Mouse (Mus musculus): Measurements from ENCODE around the gene Faap20.

Faap20 gene

DNA sequence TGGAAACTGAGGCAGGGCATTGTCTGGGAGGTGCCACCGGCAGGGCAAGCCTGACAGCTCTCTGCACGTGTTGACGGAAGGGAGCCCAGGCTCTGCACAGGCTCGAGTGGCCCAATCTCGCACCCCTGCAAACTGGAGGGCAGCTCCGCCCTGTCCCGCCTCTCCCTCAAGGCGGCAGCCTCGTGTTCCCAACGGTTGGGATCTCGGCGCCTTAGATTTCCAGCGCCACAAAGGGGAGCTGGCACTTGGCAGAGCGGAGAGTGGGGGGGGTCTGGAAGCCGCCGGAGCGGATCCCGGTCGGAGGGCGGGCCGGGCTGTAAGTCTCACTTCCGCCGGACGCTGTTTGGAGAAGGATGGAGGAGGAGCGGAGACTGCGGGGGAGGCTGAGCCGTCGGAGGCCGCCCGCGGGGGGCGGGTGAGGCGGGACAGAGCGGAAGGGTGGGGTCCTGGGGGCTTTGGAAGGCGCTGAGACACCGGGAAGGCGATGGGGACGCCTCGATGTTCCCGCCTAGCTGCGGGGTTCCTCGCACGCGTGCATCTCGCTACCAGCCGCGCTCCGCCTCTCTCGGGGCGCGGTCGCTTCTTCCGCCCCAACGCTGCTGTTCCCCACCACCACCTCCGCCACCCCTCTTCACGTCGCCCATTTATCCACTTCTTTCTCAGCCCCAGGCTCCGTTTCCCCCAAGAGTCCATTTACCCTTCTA lies at the start of gene Faap20:
Gene Faap20 (plus strand): TSS at position 155 of the 704 bp plus-strand sequence.
- peak; percentile 85 for DNase-seq (ENCODE audit: low spot score)

GRCm38 (mm10) chr4:155200861-155201390 lies 48.7 kb upstream of the Faap20 start:
- no peak for DNase-seq (ENCODE audit: low spot score)

GRCm38 (mm10) chr4:155201764-155202163 lies 47.8 kb upstream of the Faap20 start:
- DNase-seq (ENCODE audit: low spot score) = no peak

DNA sequence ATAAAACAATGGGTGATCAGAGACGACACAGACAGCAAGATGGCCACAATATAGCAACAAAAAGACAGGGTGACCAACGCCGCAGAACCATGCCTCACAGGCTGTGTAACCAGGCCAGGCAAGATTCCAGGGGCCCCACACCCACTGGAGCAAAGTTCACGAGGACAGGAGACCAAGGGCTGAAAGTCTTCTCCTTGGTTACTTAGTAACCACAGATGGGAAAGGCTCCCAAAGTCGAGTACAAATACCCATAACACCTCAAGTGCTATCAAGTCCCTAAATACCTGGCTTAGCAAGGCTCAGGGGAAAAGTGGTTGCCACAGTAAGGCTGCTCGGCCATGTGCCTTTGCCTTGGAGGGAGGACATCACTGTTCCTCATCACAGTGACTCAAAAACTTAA lies 43.7 kb upstream of the Faap20 start:
- DNase-seq (ENCODE audit: low spot score) = no peak

GRCm38 (mm10) chr4:155206498-155206897 lies 43.1 kb upstream of the Faap20 start:
- DNase-seq (ENCODE audit: low spot score) = no peak

DNA sequence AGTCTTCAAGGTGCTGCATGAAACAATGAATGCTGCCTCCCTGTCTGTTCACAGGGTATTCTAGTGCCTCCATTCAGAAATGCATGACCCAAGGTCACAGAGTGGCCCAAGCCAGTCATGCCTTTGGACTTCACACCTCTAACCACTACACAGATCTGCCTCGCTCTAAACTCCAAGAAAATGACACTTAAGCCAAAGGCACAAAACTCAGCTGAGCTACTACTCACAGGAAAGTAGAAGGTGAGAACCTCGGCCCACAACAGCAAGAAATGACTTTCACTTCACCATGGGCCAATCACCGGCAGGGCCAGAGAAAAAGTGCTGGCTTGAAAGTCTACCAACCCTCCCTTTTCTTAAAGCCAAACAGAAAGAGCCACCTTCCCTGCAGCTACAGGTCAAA lies 41.8 kb upstream of the Faap20 start:
- DNase-seq (ENCODE audit: low spot score) = no peak

DNA sequence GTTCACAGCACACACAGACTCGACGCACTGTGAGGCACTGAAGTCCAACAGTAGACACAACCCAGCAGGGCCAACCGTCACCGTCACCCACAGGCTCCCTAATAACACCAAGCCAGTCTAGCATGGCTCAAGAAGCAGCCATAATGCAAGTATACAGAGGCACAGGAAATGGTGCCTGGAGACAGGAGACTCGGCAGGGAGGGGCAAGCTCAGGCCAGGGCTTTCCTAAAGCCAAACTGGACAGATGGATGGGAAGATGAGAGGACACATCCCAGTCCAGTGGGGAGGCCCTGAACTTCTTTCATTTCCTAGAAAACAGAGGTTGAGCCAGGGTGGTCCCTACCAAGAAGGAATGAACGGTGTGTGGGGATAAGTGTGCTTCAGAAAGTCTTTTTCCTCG lies 41.0 kb upstream of the Faap20 start:
- DNase-seq (ENCODE audit: low spot score) = no peak

DNA sequence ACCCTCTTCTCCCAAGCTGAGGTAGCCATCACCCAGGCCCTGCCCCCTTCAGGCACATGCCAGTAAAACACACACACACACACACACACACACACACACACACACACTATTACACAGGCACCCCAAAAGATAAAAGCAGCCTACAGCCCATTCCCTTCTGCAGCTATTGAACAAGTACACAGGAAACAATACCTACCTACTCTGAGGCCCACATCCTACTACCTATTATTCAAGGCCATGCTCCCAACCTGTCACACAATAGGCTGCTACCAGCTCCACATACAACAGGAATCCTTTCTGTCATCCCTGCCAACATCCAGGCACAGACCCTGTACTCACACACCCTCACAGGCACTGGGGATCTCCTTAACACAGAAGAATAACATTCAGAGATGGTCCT lies 40.5 kb upstream of the Faap20 start:
- DNase-seq (ENCODE audit: low spot score) = no peak

DNA sequence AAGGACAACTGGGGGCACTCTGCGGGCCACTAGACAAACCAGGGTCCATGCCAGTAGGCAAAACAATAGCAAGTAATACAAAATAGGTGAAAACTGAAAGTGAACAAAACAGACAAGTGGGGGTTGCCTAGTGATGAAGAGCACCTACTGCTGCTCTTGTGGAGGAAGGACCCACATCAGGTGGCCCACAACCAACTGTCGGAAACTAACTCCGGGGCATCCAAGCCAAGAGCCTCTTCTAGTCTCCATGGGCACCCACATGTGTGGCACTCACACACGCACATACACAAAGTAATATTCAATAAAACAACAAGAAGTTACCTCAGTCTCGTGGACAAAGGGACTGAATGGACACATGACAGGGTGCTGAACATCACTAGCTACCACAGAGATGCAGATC lies 40.1 kb upstream of the Faap20 start:
- no peak for DNase-seq (ENCODE audit: low spot score)

- no peak for DNase-seq (ENCODE audit: low spot score)
Measured at GRCm38 (mm10) chr4:155213052-155213751, 36.4 kb upstream of the Faap20 start.

GRCm38 (mm10) chr4:155213752-155214054 lies 35.9 kb upstream of the Faap20 start:
- DNase-seq (ENCODE audit: low spot score) = no peak

GRCm38 (mm10) chr4:155214188-155214587 lies 35.4 kb upstream of the Faap20 start:
- DNase-seq (ENCODE audit: low spot score) = no peak

DNA sequence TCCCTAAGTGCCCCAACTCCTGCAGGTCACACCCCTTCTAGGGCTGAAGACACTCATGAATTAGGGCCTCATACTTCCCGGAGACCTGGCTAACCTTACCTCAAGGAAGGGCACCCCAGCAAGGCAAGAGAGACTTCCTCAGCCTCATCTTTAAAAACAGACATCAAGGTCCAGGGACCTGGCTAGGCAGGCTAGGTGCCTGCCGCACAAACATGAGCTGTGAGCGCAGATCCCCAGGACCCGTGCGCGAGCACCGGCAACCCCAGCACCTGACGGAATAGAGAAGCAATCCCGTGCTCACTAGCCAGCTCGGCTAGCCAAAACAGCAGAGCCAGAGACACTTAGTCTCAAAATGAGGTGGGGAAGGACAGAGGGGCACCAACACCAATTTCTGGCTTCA lies 34.8 kb upstream of the Faap20 start:
- DNase-seq (ENCODE audit: low spot score) = no peak

- no peak for DNase-seq (ENCODE audit: low spot score)
Measured at GRCm38 (mm10) chr4:155215203-155215602, 34.4 kb upstream of the Faap20 start.

GRCm38 (mm10) chr4:155215773-155216630 lies 33.6 kb upstream of the Faap20 start:
- DNase-seq (ENCODE audit: low spot score) = no peak

DNA sequence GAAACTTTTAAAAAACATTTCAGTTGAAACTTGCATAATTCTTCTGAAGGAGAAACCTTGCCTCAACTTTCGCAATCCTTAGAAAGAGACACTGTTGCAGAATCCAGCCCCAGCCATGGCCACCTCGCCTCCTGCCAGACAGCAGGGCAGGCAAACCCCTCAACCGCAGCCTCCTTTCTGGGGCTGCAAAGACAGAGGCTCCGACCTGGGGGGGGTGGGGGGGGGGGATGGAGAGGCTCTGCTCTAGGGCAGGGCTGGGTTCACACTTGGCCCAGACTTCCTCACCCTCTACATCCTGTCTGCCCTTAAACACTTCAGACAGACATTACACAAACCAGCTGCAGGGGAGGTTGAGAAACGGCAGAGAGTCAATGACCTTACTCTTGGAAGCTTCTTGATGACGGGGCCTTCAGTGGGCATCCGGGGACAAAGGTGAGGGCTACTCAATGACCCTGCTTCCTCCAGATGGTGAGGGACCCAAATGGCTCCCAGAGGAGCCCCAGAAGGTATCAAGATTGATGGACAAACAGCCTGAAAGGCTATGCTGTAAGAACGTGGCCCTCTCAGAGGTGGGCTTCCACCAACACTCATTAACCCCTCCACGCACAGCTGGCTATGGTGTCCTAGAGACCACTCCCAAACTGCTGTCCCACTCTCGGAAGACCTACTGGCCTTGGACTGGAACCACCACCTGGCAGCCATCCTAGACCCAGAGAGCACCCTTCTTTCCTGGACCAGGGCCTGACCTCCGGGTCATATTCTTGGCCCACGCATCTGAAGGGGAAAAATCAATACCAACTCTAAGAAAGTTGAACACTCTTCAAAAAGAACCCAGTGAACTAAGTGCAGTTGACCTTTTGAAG lies 32.1 kb upstream of the Faap20 start:
- DNase-seq (ENCODE audit: low spot score) = no peak

GRCm38 (mm10) chr4:155218104-155218732 lies 31.4 kb upstream of the Faap20 start:
- DNase-seq (ENCODE audit: low spot score) = no peak

DNA sequence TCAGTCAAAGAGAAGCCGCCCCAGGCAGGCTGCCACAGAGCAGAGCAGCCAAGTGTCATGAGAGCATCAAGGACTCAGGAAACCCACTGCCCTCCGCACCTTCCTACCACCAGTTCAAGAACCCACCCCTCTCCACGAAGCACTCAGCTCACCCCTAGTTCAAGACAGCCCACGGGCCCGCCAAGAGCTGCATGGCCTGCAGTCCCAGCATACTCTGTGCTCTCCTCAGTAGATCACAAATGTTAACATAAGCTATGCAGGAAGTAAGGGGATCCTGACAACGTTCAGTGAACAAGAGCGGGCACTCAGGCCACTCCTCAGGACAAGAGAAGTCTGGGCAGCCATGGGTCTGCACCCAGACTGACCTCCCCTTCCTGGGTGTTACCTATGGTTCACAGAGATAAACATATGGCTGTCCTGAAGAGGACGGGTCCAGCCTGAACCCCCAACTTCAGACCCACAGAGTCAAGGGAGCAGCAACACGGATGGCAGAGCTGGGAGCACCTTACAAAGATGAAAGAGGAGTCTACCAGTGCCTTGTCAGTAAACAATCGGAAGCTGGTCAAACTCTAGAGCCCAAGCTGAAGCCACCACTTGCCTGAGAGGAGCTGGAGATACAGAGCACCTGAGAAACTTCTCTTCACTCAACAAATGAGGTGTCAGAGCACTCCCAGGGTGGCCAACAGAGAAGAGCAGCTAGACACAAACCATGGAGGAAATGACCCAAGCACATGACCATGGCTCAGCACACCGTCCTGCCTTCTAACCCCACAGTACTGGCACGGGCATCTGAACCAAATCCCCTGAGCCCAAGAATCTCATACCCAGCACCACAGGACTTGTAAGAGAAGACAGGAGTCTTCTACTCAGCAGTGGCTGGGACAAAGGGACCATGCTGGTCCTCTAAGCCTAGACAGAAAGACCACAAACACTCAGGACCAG lies 30.1 kb upstream of the Faap20 start:
- no peak for DNase-seq (ENCODE audit: low spot score)

- DNase-seq (ENCODE audit: low spot score) = no peak
Measured at GRCm38 (mm10) chr4:155220213-155221100, 29.1 kb upstream of the Faap20 start.

Data from ovary, postnatal 14 days (tissue).